Mouse (Mus musculus) lung, postnatal 25 days (tissue): ENCODE measurements at regions not wholly inside any gene's neighbourhood (a gene's known extent, or its start where the extent isn't known, plus 50 kb on each side); places are given as distances from the start of the nearest gene placed in this dataset.
A peak's percentile ranks its signal among the peaks of the same experiment; 100 is the strongest.

ENCODE experiments used
- DNase-seq: peaks from one replicate; pipeline ENCODE4 v3.0.0; 2022; ENCODE audit warnings: low spot score

DNA sequence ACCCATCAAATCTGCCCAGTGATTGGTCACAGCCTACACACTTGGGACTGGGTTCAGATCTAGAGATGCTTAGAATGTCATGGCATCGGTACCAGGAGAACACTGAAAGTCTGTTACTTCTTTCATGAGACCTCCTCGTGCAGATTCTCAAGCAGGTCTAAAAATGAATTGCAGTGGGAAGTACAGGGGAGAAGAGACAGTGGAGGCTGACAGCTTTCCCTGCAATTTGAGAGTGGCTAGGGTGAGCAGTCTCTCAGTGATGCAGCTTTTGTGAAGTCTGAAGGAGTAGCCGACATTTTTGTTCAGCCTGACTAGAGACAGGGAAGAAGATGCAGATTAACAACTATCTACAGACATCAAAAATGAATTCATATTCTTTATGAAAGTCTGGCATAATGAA lies 112.5 kb downstream of the Fam198b start:
- no peak for DNase-seq

DNA sequence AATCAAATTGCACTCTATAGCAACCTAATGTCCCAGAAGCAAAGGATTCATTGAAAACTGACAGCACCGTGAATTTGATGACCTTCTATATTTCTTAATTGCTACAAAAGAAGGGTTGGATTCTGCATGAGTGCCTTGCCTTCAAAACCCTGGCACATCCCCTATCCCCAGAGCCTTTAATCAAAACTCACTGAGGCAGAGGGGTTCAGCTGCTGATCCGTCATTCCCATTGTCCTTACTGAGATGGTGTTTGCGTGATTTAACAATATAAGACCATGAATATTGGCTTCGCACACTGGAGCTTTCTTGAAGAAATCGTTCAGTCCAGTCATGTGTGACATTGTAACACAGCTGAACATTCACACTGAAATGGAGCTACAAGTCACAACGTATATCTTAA lies 118.0 kb downstream of the Fam198b start:
- no peak for DNase-seq

DNA sequence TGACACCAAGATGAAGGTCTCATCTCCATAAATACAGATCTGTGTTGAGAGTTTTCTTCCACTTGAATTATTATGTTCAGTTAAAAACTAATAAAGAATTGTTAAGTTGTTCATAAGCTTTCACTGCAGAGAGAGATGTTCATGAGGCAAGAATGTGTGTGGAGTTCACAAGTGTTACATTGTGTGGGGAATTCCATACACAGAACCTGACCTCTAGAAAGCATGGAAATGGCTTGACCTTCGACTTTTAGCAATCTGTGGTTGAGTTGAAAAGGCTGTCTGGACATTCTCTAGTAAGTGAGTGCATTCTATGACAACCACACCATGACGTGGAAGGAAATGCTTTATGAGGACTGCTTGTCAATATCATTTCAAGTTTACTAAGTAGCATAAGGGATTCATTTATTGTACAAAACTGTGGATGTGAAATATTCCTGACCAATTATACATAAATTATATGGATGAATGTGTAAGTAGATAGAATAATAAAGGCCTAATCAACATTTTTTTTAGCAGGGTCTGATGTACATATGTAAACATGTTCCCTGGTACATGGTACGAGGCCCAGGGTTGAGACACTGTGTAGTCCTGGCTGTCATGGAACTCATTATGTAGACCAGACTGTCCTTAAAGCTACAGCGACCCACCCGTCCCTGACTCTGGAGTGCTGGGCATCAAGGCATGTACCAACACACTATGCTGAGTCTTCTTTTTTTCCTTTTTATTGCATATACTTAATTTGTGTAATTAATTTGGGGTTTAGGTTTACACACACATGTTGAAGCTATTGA lies 119.2 kb downstream of the Fam198b start:
- no peak for DNase-seq

DNA sequence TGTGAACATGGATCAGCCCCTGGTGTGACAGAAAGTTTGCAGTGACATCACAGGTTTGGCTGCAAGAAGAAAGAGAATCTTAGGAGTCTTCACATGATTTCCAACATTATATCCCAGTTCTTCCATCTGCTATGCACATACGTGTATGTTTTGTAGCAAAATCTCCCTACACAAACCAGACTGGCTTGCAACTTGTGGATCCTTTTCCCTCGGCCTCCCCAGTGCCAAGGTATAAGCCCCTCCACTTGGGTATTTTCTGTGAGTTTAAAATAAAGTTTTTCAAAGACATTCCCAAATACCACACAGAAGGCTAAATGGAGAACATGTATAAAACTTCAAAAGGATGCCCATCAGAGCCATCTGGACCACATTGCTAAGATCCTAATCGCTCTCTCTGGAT lies 120.2 kb downstream of the Fam198b start:
- no peak for DNase-seq

DNA sequence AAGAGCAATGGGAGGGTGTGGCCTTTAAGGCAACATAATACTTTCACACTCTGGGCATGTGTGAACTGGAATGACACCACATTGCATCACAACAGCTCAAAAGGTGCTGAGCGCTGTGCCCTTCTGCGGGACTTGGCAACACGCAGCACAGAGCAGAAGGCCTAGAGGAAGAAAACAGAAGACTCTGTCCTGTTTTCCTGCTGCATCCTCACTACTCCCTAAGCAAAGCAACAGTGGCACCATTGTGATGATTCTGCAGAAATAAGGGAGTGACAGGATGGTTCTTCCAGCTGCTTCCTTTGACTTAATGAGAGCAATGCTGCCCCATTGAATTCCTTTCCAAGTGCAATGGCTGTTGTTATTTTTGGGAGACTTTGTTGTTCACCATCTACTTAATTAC lies 120.6 kb downstream of the Fam198b start:
- DNase-seq = no peak

DNA sequence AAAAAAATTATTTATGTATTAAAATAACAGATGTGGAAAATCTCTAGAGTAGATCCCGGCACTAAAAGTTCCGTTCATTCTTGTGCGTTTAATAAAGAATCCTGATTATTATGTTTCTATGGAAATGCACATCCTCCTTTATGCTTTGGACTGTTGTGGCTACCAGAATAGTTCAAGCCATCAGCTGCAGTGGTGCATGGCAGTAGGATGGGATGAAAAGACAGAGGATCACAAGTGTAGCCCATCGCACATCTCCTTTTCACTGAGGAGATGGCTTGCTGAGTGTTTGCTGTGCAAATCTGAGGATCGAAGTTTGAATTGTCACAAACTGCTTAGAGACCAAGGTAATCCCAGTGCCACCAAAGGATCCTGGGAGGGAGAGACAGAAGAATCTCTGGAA lies 121.0 kb downstream of the Fam198b start:
- no peak for DNase-seq

DNA sequence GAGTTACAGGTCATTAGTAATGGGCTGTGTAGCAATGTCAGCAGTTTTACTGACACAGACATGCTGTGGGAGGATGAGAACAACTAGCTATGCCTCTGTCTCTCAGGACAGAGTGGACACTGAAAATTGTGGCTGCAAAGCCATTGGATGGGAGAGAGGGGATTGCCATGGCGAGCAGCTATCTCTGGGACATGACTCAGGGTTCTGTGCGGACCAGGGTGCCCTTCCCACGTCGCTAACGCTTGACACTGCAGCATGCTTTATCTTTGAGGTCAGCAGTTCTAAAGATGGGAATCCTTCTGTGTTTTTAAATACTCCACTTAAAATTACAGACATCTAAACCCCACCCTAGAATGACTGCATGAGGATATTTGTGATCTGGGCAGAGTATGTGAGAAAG lies 121.9 kb downstream of the Fam198b start:
- DNase-seq = no peak

DNA sequence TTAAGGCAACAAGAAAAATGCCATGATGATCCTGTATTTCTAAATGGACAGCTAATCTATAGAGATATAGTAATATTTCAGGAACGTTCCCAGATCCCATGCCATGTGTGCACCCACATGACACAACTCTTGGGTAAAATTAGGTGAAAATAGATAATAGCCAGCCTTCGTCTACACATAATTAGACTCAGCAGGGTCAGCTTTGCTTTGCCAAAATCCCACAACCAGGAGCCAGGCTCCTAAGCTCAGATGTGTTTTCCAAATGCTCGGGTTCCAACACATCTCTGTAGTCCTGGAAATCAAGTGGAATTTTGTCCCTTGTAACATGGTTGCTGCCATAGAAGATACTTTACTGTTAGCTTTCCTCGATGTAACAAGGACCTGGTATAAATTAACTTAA lies 122.7 kb downstream of the Fam198b start:
- DNase-seq = no peak

DNA sequence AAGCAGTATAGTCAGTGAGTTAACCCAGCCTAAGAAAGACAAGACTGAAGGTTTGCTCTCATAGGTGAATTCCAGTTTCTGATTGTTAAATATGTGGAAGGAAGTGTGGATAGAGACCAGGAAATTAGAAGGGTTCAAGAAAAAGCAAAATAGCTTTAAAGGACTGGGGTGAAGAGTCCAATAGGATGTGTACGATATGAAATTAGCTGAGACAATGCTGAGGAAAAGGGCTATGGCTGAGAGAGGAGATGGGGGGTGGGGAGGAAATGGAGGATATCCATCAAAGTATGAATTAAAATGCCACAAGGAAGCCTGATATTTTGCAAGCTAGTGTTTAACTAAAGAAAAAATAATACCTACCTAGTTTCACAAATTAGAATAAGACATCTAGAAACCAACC lies 124.9 kb downstream of the Fam198b start:
- DNase-seq = no peak

DNA sequence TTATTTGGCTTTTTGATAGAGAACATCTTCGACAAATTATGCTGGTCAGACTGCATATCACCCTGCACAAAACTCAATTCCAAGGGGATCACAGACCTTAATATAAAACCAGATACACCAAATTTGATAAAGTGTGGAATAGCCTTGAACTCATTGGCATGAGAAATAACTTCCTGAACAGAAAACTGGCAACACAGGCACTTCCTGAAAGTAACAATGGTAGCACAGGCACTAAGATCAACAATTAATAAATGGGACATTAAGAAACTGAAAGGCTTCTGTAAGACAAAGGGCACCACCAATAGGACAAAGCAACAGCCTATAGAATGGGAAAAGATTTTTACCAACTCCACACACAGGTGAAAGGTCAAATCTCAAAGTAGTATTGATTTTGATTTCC lies 141.5 kb downstream of the Fam198b start:
- peak; percentile 50 for DNase-seq

DNA sequence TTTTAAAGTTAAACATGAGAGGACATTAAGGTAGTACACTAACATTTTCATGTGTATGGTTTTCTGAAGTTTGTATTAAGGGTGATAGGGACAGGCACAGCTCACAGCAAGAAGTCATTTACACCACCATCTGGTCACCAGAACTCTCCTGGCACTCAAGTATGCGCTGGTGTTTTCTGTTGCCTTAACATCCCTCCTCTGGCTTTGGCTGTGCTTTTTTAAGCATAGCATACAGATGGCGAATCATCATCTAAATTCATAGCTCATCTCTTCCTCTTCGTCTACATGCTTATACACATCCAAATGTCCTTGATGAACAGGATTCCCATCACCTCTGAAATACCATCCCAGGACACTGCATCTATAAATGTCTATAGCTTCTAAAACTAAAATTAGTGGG lies 148.7 kb downstream of the Fam198b start:
- DNase-seq = no peak

DNA sequence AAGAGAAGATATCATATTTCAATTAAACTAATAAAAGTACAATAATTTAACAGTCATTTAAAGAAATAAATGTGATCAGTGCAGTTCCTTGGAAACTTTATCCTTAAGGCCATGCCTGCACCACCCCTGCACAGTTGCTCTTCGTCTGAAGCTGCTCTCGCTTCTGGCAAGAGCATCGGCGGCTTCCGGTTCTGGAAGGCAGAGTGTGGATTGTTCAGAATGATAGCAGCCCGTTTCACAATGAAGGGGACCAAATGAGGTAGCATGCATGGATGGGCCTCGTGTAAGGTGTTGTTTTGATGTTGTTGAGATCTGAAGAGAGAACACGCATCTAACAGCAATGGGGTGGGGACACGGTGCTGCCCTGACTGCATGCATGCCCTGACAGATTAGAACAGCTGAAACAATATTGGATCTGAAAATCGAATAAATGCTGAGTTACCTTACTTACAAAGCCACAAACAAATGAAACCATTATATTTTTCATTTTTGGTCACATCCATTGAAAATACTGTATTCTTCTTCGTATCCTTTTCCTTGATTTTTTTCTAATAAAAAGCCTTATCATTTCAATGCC lies 154.3 kb downstream of the Fam198b start:
- peak; percentile 21 for DNase-seq

DNA sequence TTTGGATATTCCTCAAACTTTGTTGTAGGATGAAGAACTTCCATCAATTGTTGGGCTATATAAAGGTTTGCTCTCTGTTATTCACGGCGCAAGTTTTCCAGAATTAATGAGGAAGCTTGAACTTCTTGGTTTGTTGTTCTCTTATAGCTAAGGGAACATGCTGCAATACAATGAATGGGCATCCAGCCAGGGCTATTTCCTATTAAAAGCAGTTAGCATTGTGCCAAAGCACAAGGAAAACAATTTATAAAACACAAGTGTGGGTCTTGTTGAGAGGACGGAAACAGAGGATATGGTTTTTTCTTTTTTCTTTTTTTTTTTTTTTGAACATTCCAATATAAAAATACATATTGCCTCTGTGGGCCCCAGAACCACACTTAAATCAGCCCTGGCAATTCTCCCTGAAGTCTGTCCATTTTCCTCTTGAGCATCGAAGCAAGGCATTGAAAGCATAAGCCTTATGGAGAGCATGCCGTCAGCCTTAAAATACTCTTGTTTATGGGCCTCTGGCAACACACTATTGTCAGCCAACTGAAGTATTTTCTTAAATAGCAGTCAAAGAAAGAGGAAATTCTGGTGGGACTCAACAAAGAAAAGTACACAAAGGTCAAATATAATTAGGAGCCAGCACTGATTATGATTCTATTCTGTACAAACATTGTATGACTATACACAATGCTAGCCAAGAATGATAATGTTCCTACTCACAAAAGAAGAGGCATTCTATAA lies 158.6 kb downstream of the Fam198b start:
- DNase-seq = peak; percentile 72

DNA sequence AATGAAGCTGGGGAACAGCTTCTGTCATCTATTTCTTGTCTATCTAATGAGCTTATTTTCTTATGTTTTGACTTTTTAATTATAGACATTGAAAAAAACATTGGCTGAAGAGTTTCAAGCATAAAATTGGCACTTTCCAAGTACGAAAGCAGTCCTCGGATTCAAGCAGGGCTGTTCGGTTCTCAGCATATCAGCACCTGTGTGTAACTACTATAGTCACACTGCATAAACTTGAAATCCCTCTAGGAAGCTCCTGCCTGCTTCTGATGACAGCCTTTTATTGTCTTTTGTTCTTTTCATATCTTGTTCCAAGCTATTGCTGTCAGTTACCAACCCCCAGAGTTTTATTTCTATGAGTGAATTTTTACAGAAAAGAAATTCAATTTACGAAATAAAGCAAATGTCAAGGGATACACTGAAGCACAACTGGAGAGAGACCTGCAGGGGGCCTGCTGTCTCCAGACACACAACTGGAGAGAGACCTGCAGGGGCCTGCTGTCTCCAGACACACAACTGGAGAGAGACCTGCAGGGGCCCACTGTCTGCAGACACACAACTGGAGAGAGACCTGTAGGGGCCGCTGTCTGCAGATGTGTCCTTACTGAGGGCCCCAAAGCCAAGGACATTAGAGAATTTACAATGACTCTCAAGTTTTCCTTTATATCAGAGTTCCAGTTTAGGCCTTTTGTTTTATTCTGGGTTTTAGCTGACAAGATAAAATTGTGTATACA lies 165.3 kb downstream of the Fam198b start:
- no peak for DNase-seq

DNA sequence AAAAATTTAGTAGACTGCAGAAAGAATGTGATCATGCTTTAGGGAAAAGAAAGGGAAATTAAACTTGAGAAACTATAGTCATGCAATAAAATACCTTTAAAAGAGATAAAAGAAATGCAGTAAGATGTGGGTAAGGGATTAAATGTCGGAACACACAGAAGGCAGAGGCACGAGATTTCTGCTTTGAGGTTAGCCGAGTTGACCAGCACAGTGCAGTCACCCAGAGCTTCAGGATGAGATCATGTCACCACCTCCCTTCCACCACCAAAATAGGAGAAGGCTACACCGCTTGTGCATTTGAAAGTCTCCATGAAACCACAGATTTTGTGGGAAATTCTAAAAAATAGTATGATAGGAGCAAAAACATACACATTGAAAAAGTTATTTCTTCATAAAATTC lies 166.6 kb downstream of the Fam198b start:
- DNase-seq = no peak

DNA sequence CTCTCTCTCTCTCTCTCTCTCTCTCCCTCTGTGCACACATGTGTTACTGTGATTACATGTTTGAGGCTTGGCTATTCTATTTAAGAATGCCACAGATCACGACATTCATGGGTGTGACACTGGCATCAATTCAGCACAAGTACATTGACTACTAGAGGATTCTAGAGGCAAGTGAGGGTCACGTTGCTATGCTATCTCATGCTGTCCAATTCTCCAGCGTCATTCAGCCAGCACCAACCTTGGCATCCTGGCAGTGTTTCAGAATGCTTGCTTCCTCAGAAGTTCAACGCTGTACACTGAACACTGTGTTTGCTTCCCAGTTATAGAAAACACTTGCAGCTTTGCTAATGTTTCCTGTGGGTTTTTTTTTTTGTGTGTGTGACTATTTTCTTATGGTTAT lies 167.6 kb downstream of the Fam198b start:
- peak; percentile 32 for DNase-seq

DNA sequence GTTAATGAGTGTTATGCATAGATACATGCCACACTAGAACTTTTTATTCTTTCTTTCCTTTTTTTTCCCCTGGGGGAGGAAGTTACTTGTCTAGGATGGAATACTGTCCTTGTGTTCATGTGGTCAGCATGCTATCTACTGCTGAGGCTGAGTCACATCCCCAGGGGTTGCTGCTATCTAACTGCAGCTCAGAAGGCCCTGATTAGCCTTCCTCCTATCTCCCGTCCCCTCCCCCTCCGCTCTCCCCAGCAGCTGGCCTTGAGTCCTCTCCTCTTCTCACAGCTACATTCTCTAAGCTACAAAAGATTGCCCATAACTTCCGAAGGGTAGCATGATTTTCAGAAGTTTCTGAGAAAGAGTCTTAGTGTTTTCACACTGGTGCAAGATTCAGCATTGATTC lies 168.5 kb downstream of the Fam198b start:
- no peak for DNase-seq

DNA sequence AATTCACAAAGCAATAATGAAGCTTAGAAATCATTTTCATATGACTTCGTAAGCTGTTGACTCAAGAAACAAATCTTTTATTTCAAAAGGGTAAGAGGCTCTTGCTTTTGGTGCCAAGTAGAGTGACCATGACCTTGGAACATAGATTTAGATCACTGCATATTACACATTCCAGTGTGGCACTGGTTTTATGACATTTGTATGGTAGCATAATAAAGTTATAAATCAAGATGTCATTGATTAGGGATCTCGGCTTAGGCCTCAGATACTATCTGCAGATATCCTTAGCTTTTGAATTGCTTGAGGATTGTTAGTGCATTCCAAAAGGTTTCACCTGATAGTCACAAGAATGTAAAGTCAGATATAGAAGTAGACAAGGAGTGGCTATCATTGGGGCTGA lies 169.1 kb downstream of the Fam198b start:
- DNase-seq = no peak

DNA sequence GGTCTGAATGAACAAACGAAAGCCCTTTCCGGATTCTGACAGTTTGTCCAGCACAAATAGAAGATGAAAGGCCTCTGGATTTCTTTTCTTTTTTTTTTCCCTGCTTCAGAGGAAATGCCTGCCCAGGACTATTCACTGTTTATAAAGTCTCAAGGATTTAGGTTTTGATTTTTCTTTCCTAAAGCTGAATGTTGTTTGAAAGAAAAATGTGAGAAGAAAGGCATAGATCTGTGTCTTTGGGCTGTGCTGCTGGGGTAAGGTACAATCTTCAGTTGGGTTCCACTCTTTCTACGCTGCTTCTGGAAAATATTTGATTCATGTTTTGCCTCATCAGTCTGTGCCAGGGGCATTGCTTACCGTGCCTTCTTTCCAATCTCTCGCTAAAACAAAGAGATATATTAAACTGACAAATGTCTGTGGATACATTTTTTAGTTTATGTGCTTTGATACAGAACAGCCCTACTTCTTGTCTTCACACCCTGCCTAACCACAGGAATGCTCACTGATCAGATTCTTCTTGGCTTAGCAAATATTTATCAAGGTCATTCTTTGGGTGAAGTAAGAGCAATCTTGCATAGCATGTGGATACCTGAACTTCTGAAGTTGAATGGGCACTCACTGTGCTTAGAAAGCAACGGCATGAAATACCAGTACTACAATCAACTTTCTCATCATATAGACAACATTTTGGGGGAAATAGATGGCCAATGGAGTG lies 172.5 kb downstream of the Fam198b start:
- peak; percentile 55 for DNase-seq

DNA sequence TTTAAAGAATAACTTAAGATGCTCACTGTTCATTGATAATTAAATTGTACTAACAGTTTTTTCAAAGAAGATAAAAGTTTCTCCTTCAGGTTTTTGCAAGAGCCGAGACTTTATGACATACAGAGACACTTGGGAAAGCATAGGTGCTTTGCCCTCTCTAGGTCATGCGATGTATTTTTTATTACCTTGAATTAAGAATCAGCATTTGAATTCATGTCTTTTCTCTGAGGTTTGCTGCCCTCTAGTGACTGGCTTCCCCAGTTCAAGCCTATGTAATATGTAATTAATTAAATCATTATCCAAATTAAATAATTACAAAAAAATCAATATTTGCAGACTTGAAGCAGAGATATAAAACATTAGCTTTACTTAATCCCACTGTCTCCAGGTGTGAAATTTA lies 174.4 kb downstream of the Fam198b start:
- peak; percentile 64 for DNase-seq

DNA sequence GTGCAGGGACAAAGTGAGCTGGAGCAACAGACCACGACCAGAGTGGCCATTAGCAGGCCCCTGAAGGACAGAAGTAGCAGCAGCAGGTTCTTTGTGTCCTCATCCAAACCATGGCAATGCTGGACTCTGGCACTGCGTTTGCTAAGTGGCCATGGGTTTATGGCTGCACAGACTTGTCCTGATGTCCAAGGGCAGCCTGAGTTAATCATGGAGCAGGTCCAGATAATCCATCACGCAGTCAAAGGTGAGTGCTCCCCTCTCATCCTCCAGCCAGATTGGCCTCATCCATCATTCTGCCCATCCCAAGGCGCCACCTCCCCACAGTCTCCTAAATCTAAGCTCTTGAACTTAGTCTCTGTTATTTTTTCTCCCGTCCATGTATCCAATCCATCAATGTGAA lies 186.4 kb downstream of the Fam198b start:
- no peak for DNase-seq

DNA sequence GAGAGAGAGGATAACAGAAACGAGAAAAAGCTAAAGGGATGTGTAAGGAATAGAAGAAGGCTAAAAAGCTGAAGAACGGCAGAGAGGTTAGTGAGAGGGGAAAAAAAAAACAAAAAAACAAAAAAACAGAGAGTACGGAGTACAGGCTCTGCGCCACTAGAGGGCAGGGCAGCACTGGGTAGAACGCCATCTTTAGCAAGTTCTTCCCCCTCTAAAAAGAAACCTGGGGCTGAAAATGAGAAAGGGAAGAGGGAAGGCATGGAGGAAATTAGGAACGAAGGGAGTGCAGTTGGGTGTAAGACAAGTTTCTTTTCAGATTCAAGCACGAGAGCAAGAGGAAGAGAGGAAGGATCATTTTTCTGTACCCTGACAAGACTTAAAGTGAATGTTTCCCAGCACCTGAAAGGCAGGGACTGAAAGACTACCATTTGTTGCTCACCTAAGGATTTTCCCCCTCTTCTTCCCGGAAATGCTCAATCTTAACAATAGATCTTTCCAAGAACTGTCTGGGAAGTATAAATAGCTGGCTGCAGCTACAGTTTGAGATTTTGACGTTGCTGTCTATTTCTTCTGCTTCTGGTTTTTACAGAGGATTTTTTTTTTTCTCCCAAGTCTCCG lies 195.6 kb downstream of the Fam198b start:
- peak; percentile 34 for DNase-seq
